Mouse (Mus musculus) neural tube, embryonic 12.5 days (tissue): ENCODE data around the gene Olfr1123. TPM values are rescaled to one million over a fixed set of nuclear protein-coding genes. Genes with fewer than 3 reads are reported as not detected.

Experiments
- polyA plus RNA-seq: library from polyadenylated mRNA; unstranded; fragments of >200 nt; fragmentation: Nextera tagmentation; extraction: Ambion mirVana; gene quantifications from 2 replicates; pipeline ENCODE4 v1.2.1, GENCODE M21; 2016

Olfr1123 gene
- polyA plus RNA-seq, 1 experiment from 2014 or later: not detected

Other genes starting within 250 kb of the Olfr1123 start
- gene Olfr1112, start 228.8 kb upstream of the Olfr1123 start, polyA plus RNA-seq: not detected in 2 replicates
- gene Olfr1113, start 207.7 kb upstream of the Olfr1123 start, polyA plus RNA-seq: not detected in 2 replicates
- gene Olfr1115, start 168.6 kb upstream of the Olfr1123 start, polyA plus RNA-seq: not detected in 2 replicates
- gene Olfr1116, start 149.1 kb upstream of the Olfr1123 start, polyA plus RNA-seq: not detected in 2 replicates
- gene Olfr1118, start 109.1 kb upstream of the Olfr1123 start, polyA plus RNA-seq: not detected in 2 replicates
- not detected in 2 replicates for gene Olfr1120, start 61.8 kb upstream of the Olfr1123 start, polyA plus RNA-seq
- gene Olfr1121, start 46.7 kb upstream of the Olfr1123 start, polyA plus RNA-seq: not detected in 2 replicates
- gene Olfr1122, start 30.8 kb upstream of the Olfr1123 start, polyA plus RNA-seq: not detected in 2 replicates
- gene Olfr1124, start 13.6 kb downstream of the Olfr1123 start, polyA plus RNA-seq: 0.13 TPM in 2 replicates
- not detected in 2 replicates for gene Olfr1126, start 37.3 kb downstream of the Olfr1123 start, polyA plus RNA-seq
- gene Pramel7, start 80.5 kb downstream of the Olfr1123 start, polyA plus RNA-seq: not detected in 2 replicates
- gene Pramel6, start 89.9 kb downstream of the Olfr1123 start, polyA plus RNA-seq: not detected in 2 replicates
- not detected in 2 replicates for gene Olfr153, start 115.2 kb downstream of the Olfr1123 start, polyA plus RNA-seq
- not detected in 2 replicates for gene Olfr1128, start 128.9 kb downstream of the Olfr1123 start, polyA plus RNA-seq
- not detected in 2 replicates for gene Olfr1129, start 157.3 kb downstream of the Olfr1123 start, polyA plus RNA-seq
- gene Olfr1130, start 189.6 kb downstream of the Olfr1123 start, polyA plus RNA-seq: not detected in 2 replicates
- gene Olfr1131, start 210.5 kb downstream of the Olfr1123 start, polyA plus RNA-seq: not detected in 2 replicates
- gene Olfr1132, start 220.9 kb downstream of the Olfr1123 start, polyA plus RNA-seq: not detected in 2 replicates
- gene Olfr1133, start 230.7 kb downstream of the Olfr1123 start, polyA plus RNA-seq: not detected in 2 replicates
- gene Olfr1134, start 241.8 kb downstream of the Olfr1123 start, polyA plus RNA-seq: not detected in 2 replicates